Mouse (Mus musculus) splenic B cell, adult 2 months (primary cell): ENCODE measurements around the gene Arfip1.
A peak's percentile ranks its signal among the peaks of the same experiment; 100 is the strongest.
"Not testable (repeated sequence)": the region's sequence is repeated elsewhere in the genome, so short reads cannot be mapped to it uniquely, and the experiment has no call there.

Experiments
- DNase-seq: peaks from one replicate; pipeline ENCODE4 v3.0.0-alpha.2; 2011; ENCODE audit warnings: low read depth, low spot score
- H3K27me3 ChIP-seq: 2 replicates; pipeline ENCODE4 v1.6.1; 2012; ENCODE audit warnings: mild to moderate bottlenecking, low read length, moderate library complexity, mixed read lengths; ENCODE audit not compliant: control insufficient read depth, poor library complexity, insufficient read depth, severe bottlenecking
- H3K36me3 ChIP-seq: 2 replicates; pipeline ENCODE4 v1.6.1; 2012; ENCODE audit warnings: mild to moderate bottlenecking, low read length, moderate library complexity, mixed read lengths; ENCODE audit not compliant: control insufficient read depth, poor library complexity, insufficient read depth, severe bottlenecking

The Arfip1 gene

GRCm38 (mm10) chr3:84595677-84596234 is 13.3 kb upstream of the Arfip1 start:
- Histone ChIP-seq H3K27me3 (no peaks in the 10 kb centered on the region), H3K36me3 (no peaks in the 10 kb centered on the region)
- DNase-seq: no peak

- Histone ChIP-seq H3K36me3 (no peaks in the 10 kb centered on the region), H3K27me3 (no peaks in the 10 kb centered on the region)
- peak; percentile 13 for DNase-seq
These were observed 12.7 kb upstream of the Arfip1 start for GRCm38 (mm10) chr3:84594894-84595676.

DNA sequence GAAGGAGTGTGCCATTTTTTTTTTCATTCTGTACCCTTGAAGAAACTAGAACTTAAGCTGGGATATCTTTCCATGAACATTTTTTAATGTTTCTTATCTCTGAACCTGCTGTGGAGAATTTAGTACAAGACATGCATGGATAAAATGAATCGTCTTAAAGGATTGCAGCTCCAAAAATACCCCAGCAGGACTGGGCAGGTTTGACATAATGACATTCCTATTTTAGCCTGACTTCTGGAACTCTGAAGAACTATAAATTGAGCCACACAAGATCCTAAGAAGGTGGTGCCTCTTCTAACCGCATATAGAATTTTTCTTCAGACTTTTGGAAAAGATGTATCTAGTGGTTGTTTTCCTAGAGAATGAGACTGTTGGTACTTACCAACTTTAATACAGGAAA is 10.8 kb upstream of the Arfip1 start, which contains the start of gene Tigd4:
Gene Tigd4 (plus strand): TSS at position 301 of the 400 bp plus-strand sequence.
- Histone ChIP-seq H3K27me3 (no peaks in the 10 kb centered on the region), H3K36me3 (no peaks in the 10 kb centered on the region)
- DNase-seq: no peak

GRCm38 (mm10) chr3:84586736-84587135 is 4.3 kb upstream of the Arfip1 start:
- Histone ChIP-seq H3K36me3 (no peaks in the 10 kb centered on the region), H3K27me3 (no peaks in the 10 kb centered on the region)
- DNase-seq: no peak

GRCm38 (mm10) chr3:84582913-84583276 is 470 bp upstream of the Arfip1 start:
- DNase-seq: no peak
- no peaks in the 10 kb centered on the region for H3K27me3 ChIP-seq
- H3K36me3 ChIP-seq: no peaks in the 10 kb centered on the region

- Histone ChIP-seq H3K36me3 (no peaks in the 10 kb centered on the region), H3K27me3 (no peaks in the 10 kb centered on the region)
- DNase-seq: peak; percentile 14
These were observed 766 bp downstream of the Arfip1 start for GRCm38 (mm10) chr3:84581696-84582022.

DNA sequence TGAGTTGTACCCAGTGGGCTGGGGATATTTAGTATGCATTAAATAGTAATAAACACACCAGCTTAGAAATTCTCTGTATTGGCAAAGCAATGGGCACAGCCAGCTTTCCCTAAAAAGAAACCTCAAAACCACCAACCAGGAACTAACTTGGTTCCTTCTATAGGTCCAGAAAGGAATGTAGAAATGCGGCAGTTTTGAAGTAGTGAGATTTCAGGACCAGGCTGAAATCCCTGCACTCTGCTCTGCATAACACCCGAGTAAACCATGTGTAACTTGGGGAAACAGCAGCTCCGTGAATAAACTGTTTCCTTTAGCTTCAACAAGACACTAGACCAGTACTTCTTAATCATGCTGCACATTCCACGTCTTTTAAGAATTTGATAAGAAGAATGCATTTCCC is 1.7 kb downstream of the Arfip1 start:
- Histone ChIP-seq H3K36me3 (no peaks in the 10 kb centered on the region), H3K27me3 (no peaks in the 10 kb centered on the region)
- DNase-seq: no peak

DNA sequence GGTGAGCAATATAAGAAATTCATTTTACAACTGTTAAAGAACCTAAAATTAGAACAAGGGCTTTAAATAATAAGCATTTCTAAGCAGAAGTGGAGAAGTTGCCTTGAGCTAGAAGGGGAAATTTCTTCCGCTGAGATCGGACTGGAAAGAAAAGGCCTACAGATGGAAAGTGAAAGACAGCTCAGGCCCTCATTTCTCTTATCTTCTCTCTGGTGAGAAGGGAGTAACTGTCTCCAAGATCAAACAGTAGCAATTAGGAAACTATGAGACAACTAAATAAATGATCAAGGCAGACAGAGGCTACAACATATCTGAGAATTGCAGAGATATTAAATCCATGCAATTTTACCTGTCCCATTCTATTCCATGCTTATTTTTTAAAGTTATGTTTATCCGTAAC is 11.9 kb downstream of the Arfip1 start:
- Histone ChIP-seq H3K27me3 (no peaks in the 10 kb centered on the region), H3K36me3 (no peaks in the 10 kb centered on the region)
- DNase-seq: peak; percentile 39

GRCm38 (mm10) chr3:84569587-84569986 is 12.8 kb downstream of the Arfip1 start:
- DNase-seq: peak; percentile 53
- Histone ChIP-seq H3K36me3 (no peaks in the 10 kb centered on the region), H3K27me3 (no peaks in the 10 kb centered on the region)

DNA sequence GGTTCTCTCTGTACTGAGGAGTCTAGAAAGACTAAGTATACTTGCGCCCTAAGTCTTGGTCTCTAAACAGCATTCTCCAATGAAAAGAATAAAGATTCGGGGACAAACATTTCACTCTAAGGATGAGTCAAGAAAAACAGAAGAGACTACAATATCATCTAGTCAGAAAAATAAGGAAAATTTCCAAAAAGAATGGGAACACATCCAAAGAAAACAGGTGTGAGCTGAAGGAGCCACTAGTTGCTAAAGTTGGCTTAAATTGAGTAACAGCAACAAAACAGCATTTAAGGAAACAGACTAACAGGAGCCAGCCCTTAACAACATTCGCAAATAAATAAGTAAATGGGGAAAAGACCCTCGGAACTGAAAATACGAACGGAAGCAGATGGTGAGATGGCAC is 13.9 kb downstream of the Arfip1 start:
- no peaks in the 10 kb centered on the region for H3K36me3 ChIP-seq
- DNase-seq: no peak
- no peaks in the 10 kb centered on the region for H3K27me3 ChIP-seq

DNA sequence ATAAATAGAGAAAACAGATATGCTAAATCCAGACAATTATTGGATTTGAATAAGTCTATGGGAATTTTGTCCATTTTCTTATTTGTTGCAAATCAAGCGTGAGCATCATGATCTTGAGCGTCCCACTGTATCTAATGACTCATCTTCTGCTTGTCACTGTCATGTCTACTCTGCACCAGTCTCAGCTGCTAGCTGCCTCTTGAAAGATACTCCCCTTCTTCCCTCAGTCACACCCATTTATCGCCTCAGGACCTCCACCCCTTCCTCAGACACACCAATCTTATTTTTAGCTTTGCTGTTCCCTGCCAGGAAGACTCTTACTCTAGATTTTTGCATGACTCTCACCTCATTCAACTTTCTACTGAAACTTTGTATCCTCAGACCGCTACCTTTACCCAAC is 19.0 kb downstream of the Arfip1 start:
- DNase-seq: no peak
- Histone ChIP-seq H3K27me3 (no peaks in the 10 kb centered on the region), H3K36me3 (no peaks in the 10 kb centered on the region)

DNA sequence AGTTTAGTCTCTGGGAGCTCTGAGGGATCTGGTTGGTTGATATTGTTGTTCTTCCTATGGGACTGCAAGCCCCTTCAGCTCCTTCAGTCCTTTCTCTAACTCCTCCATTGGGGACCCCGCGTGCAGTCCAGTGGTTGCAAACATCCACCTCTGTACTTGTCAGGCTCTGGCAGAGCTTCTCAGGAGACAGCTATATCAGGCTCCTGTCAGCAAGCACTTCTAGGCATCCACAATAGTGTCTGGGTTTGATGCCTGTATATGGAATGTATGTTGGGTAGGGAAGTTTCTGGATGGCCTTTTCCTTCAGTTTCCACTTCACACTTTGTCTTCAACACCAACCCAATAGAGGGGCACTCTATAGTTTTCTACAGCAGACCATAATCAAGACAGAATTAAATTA is 19.5 kb downstream of the Arfip1 start:
- DNase-seq, H3K27me3 ChIP-seq, H3K36me3 ChIP-seq: not testable (repeated sequence)

GRCm38 (mm10) chr3:84558301-84558700 is 24.1 kb downstream of the Arfip1 start:
- no peak for DNase-seq
- no peaks in the 10 kb centered on the region for H3K27me3 ChIP-seq
- no peaks in the 10 kb centered on the region for H3K36me3 ChIP-seq

DNA sequence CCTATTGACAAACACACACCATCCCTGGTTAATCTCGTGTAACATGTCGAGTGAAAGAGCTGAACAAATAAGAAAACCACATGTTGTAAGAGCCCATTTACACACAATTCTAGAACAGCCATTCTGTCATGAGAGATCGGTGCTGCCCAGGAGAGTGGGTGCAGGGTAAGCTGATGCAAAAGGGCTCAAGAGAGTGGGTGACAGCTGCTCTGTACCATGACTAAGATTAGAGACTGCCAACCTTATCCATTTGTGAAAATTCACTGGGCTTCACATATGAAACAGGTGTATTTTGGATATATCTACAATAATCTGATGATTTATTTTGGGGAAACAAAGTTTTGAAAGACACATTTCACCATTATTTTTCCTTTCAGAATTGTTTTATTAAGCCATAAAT is 26.6 kb downstream of the Arfip1 start:
- H3K36me3 ChIP-seq: no peaks in the 10 kb centered on the region
- DNase-seq: no peak
- no peaks in the 10 kb centered on the region for H3K27me3 ChIP-seq

- no peaks in the 10 kb centered on the region for H3K36me3 ChIP-seq
- DNase-seq: peak; percentile 58
- no peaks in the 10 kb centered on the region for H3K27me3 ChIP-seq
These were observed 35.2 kb downstream of the Arfip1 start for GRCm38 (mm10) chr3:84547177-84547576.

- DNase-seq: peak; percentile 78
- not testable (repeated sequence) for H3K36me3 ChIP-seq, H3K27me3 ChIP-seq
These were observed 40.0 kb downstream of the Arfip1 start for GRCm38 (mm10) chr3:84542450-84542849.
